Mouse (Mus musculus) testis, adult 2 months (tissue): ENCODE results near the gene Rnps1.

Source experiments
- CTCF ChIP-seq: fragments of 200-500 bp; IDR thresholded peaks from 2 replicates; pipeline ENCODE4 v1.5.1; 2012; ENCODE audit warnings: low read depth, mild to moderate bottlenecking, inconsistent platforms, low read length, moderate library complexity; ENCODE audit not compliant: control insufficient read depth, insufficient read depth, insufficient replicate concordance
- POLR2A ChIP-seq: fragments of 200-500 bp; IDR thresholded peaks from 2 replicates; pipeline ENCODE4 v1.6.1; 2012; ENCODE audit warnings: low read depth, mild to moderate bottlenecking, inconsistent platforms, low read length, moderate library complexity; ENCODE audit not compliant: control insufficient read depth

- TF ChIP-seq POLR2A (no peak), CTCF (no peak)
Observed at GRCm38 (mm10) chr17:24423114-24423513, 8.7 kb downstream of the Rnps1 start.
